Mouse (Mus musculus) embryo, embryonic 11.5 days (tissue): ENCODE results near the gene Trim63.
"Not testable (repeated sequence)": the region's sequence is repeated elsewhere in the genome, so short reads cannot be mapped to it uniquely, and the experiment has no call there.

ENCODE experiments used
- DNase-seq: peaks from one replicate; pipeline ENCODE4 v3.0.0-alpha.2; 2012; ENCODE audit warnings: low read depth, low spot score

Trim63 gene

GRCm38 (mm10) chr4:134341231-134341630 is 26.3 kb downstream of the Trim63 start:
- DNase-seq, result not testable (repeated sequence)

- DNase-seq, result no peak
Observed at GRCm38 (mm10) chr4:134342213-134342779, 27.4 kb downstream of the Trim63 start.

GRCm38 (mm10) chr4:134343071-134344031 is 28.4 kb downstream of the Trim63 start, which contains the start of gene Slc30a2:
Slc30a2 (plus strand) TSS chr4:134343181.
- no peak for DNase-seq

GRCm38 (mm10) chr4:134344620-134345019 is 29.7 kb downstream of the Trim63 start:
- no peak for DNase-seq

- no peak for DNase-seq
Observed at GRCm38 (mm10) chr4:134345802-134346201, 30.9 kb downstream of the Trim63 start.

- DNase-seq, result no peak
Observed at GRCm38 (mm10) chr4:134348078-134348477, 33.2 kb downstream of the Trim63 start.

- DNase-seq, result no peak
Observed at GRCm38 (mm10) chr4:134348545-134348944, 33.6 kb downstream of the Trim63 start.

- DNase-seq, result no peak
Observed at GRCm38 (mm10) chr4:134349829-134350228, 34.9 kb downstream of the Trim63 start.

GRCm38 (mm10) chr4:134350641-134351040 is 35.7 kb downstream of the Trim63 start:
- DNase-seq, result no peak

- no peak for DNase-seq
Observed at GRCm38 (mm10) chr4:134351329-134352260, 36.7 kb downstream of the Trim63 start.

- DNase-seq, result no peak
Observed at GRCm38 (mm10) chr4:134352261-134352707, 37.4 kb downstream of the Trim63 start.

GRCm38 (mm10) chr4:134352929-134353328 is 38.0 kb downstream of the Trim63 start:
- no peak for DNase-seq

- DNase-seq, result no peak
Observed at GRCm38 (mm10) chr4:134353527-134354409, 38.8 kb downstream of the Trim63 start.

- DNase-seq, result no peak
Observed at GRCm38 (mm10) chr4:134355841-134356452, 41.0 kb downstream of the Trim63 start.

GRCm38 (mm10) chr4:134356591-134357460 is 41.9 kb downstream of the Trim63 start:
- peak; percentile 31 for DNase-seq

GRCm38 (mm10) chr4:134357461-134357771 is 42.5 kb downstream of the Trim63 start:
- no peak for DNase-seq

GRCm38 (mm10) chr4:134359649-134360048 is 44.7 kb downstream of the Trim63 start:
- no peak for DNase-seq

- DNase-seq, result no peak
Observed at GRCm38 (mm10) chr4:134361215-134361614, 46.3 kb downstream of the Trim63 start.

GRCm38 (mm10) chr4:134362124-134362523 is 47.2 kb downstream of the Trim63 start:
- DNase-seq, result no peak
